Mouse (Mus musculus): ENCODE data around the gene Lrrc74a. TPM values are rescaled to one million over a fixed set of nuclear protein-coding genes. Genes with fewer than 3 reads are reported as not detected.

The Lrrc74a gene
- polyA plus RNA-seq, 1 experiment from 2014 or later = not detected

- WGBS (ENCODE audit: insufficient replicate concordance) = 40% methylated on average over 5 of the region's 5 CpGs
- Histone ChIP-seq H3K9ac (no peak overlapping the region), H3K36me3 (no peaks in the 10 kb centered on the region), H3K9me3 (replicated peaks) (no peaks in the 10 kb centered on the region), H3K4me1 (replicated peaks) (peaks cover 49% of the 10 kb centered on the region), H3K4me2 (no peak overlapping the region), H3K27me3 (peaks cover 41% of the 10 kb centered on the region), H3K27ac (no peak overlapping the region), H3K4me3 (replicated peaks) (no peak overlapping the region)
- DNase-seq = no peak
- no peak for ATAC-seq (ENCODE audit: low read depth)
These were observed 73.0 kb downstream of the Lrrc74a start for GRCm38 (mm10) chr12:86806923-86807794.

GRCm38 (mm10) chr12:86807795-86808128 is 73.6 kb downstream of the Lrrc74a start:
- ATAC-seq (ENCODE audit: low read depth) (no peak), DNase-seq (no peak)
- Histone ChIP-seq H3K9ac (no peak overlapping the region), H3K9me3 (replicated peaks) (no peaks in the 10 kb centered on the region), H3K4me1 (replicated peaks) (peaks cover 43% of the 10 kb centered on the region), H3K36me3 (no peaks in the 10 kb centered on the region), H3K27ac (no peak overlapping the region), H3K4me2 (no peak overlapping the region), H3K27me3 (peaks cover 41% of the 10 kb centered on the region), H3K4me3 (replicated peaks) (no peak overlapping the region)
- WGBS (ENCODE audit: insufficient replicate concordance) = 52% methylated on average over 4 of the region's 4 CpGs

GRCm38 (mm10) chr12:86808856-86809255 is 74.7 kb downstream of the Lrrc74a start:
- H3K4me1 ChIP-seq (replicated peaks) = peaks cover 33% of the 10 kb centered on the region
- WGBS (ENCODE audit: insufficient replicate concordance) = 73% methylated on average over 4 of the region's 4 CpGs
- peaks cover 32% of the 10 kb centered on the region for H3K27me3 ChIP-seq
- H3K36me3 ChIP-seq = no peaks in the 10 kb centered on the region
- no peak overlapping the region for H3K4me2 ChIP-seq
- no peak overlapping the region for H3K27ac ChIP-seq
- ATAC-seq (ENCODE audit: low read depth) (no peak), DNase-seq (no peak)
- no peaks in the 10 kb centered on the region for H3K9me3 ChIP-seq (replicated peaks)
- H3K9ac ChIP-seq = no peak overlapping the region
- no peak overlapping the region for H3K4me3 ChIP-seq (replicated peaks)

GRCm38 (mm10) chr12:86810040-86810439 is 75.9 kb downstream of the Lrrc74a start:
- DNase-seq (no peak), ATAC-seq (ENCODE audit: low read depth) (no peak)
- Histone ChIP-seq H3K9me3 (replicated peaks) (no peaks in the 10 kb centered on the region), H3K27me3 (peaks cover 26% of the 10 kb centered on the region), H3K27ac (no peak overlapping the region), H3K4me2 (no peak overlapping the region), H3K9ac (no peak overlapping the region), H3K4me3 (replicated peaks) (no peak overlapping the region), H3K4me1 (replicated peaks) (peaks cover 27% of the 10 kb centered on the region), H3K36me3 (no peaks in the 10 kb centered on the region)
- 49% methylated on average over 1 of the region's 1 CpGs for WGBS (ENCODE audit: insufficient replicate concordance)

- ATAC-seq (ENCODE audit: low read depth) (0 out of 2 replicates have a peak, but pooled peaks have one; percentile 25), DNase-seq (no peak)
- H3K9me3 ChIP-seq (replicated peaks) = no peaks in the 10 kb centered on the region
- H3K36me3 ChIP-seq = no peaks in the 10 kb centered on the region
- WGBS (ENCODE audit: insufficient replicate concordance) = 39% methylated on average over 11 of the region's 11 CpGs
- peaks cover 32% of the 10 kb centered on the region for H3K4me1 ChIP-seq (replicated peaks)
- peaks cover 19% of the 10 kb centered on the region for H3K27me3 ChIP-seq
- no peak overlapping the region for H3K9ac ChIP-seq
- H3K27ac ChIP-seq = peak overlapping the region; percentile 68
- H3K4me3 ChIP-seq (replicated peaks) = no peak overlapping the region
- no peak overlapping the region for H3K4me2 ChIP-seq
These were observed 76.7 kb downstream of the Lrrc74a start for GRCm38 (mm10) chr12:86810725-86811444.

GRCm38 (mm10) chr12:86812782-86813181 is 78.6 kb downstream of the Lrrc74a start:
- H3K4me3 ChIP-seq (replicated peaks) = no peak overlapping the region
- H3K4me2 ChIP-seq = no peak overlapping the region
- no peak overlapping the region for H3K9ac ChIP-seq
- no peak for ATAC-seq (ENCODE audit: low read depth)
- no peaks in the 10 kb centered on the region for H3K9me3 ChIP-seq (replicated peaks)
- H3K27me3 ChIP-seq = peaks cover 15% of the 10 kb centered on the region; the same call in 1 of the 2 replicates
- peaks cover 42% of the 10 kb centered on the region for H3K4me1 ChIP-seq (replicated peaks)
- H3K36me3 ChIP-seq = no peaks in the 10 kb centered on the region
- no peak for DNase-seq
- WGBS (ENCODE audit: insufficient replicate concordance) = 67% methylated on average over 3 of the region's 3 CpGs
- no peak overlapping the region for H3K27ac ChIP-seq

Other genes with a start within 250 kb of the Lrrc74a start
- 1.0 and 1.4 TPM in 2 replicates for gene Vash1, start 55.7 kb upstream of the Lrrc74a start, polyA plus RNA-seq (2015; fragmentation: Nextera tagmentation; extraction: Ambion mirVana)
- gene Angel1, start 7.9 kb upstream of the Lrrc74a start, polyA plus RNA-seq (2015; fragmentation: Nextera tagmentation; extraction: Ambion mirVana) = 1.1 and 1.6 TPM in 2 replicates
- gene Irf2bpl, start 150.4 kb downstream of the Lrrc74a start, polyA plus RNA-seq (2015; fragmentation: Nextera tagmentation; extraction: Ambion mirVana) = 2.8 and 3.0 TPM in 2 replicates
- gene Cipc, start 212.7 kb downstream of the Lrrc74a start, polyA plus RNA-seq (2015; fragmentation: Nextera tagmentation; extraction: Ambion mirVana) = 11.6 and 13.6 TPM in 2 replicates

Data from liver, embryonic 13.5 days (tissue).